Mouse (Mus musculus) spleen, postnatal 4 days (tissue): ENCODE results near the gene Prc1.

Experiments used
- DNase-seq, 2 experiments: peaks; one replicate each; pipeline ENCODE4 v3.0.0; 2022; ENCODE audit warnings: low spot score in 2 of 2

Gene Prc1

GRCm38 (mm10) chr7:80294062-80294763 lies at the start of gene Prc1:
Gene Prc1, plus strand, starts transcription at chr7:80294450.
- DNase-seq: peak; percentile 99 to 100

GRCm38 (mm10) chr7:80244851-80245250 lies 49.4 kb upstream of the Prc1 start:
- no peak for DNase-seq

GRCm38 (mm10) chr7:80246148-80246721 lies 48.0 kb upstream of the Prc1 start, which contains the start of gene Ttll13:
Gene Ttll13, plus strand, starts transcription at chr7:80246376.
- DNase-seq: peak; percentile 98

- no peak for DNase-seq
Observed at GRCm38 (mm10) chr7:80246859-80247258, 47.4 kb upstream of the Prc1 start.

GRCm38 (mm10) chr7:80252437-80252836 lies 41.8 kb upstream of the Prc1 start:
- no peak for DNase-seq

- DNase-seq: no peak
Observed at GRCm38 (mm10) chr7:80252886-80253285, 41.4 kb upstream of the Prc1 start.

GRCm38 (mm10) chr7:80255981-80256380 lies 38.3 kb upstream of the Prc1 start:
- no peak for DNase-seq

GRCm38 (mm10) chr7:80257706-80258105 lies 36.5 kb upstream of the Prc1 start:
- no peak for DNase-seq

GRCm38 (mm10) chr7:80260625-80261371 lies 33.5 kb upstream of the Prc1 start, which contains the start of gene Ngrn:
Gene Ngrn, plus strand, starts transcription at chr7:80261215.
- DNase-seq: peak; percentile 81 to 89

GRCm38 (mm10) chr7:80261372-80261990 lies 32.8 kb upstream of the Prc1 start:
- DNase-seq: no peak

GRCm38 (mm10) chr7:80264606-80265005 lies 29.6 kb upstream of the Prc1 start:
- DNase-seq: no peak

GRCm38 (mm10) chr7:80267764-80268163 lies 26.5 kb upstream of the Prc1 start:
- DNase-seq: no peak

GRCm38 (mm10) chr7:80268897-80269750 lies 25.1 kb upstream of the Prc1 start, which contains the start of gene Vps33b:
Gene Vps33b, plus strand, starts transcription at chr7:80269649.
- DNase-seq: peak; percentile 93 to 97

- no peak for DNase-seq
Observed at GRCm38 (mm10) chr7:80269751-80270255, 24.4 kb upstream of the Prc1 start.

- DNase-seq: no peak
Observed at GRCm38 (mm10) chr7:80273456-80273855, 20.8 kb upstream of the Prc1 start.

GRCm38 (mm10) chr7:80276374-80276773 lies 17.9 kb upstream of the Prc1 start:
- DNase-seq: no peak

- no peak for DNase-seq
Observed at GRCm38 (mm10) chr7:80280032-80280431, 14.2 kb upstream of the Prc1 start.

- DNase-seq: no peak
Observed at GRCm38 (mm10) chr7:80280998-80281397, 13.3 kb upstream of the Prc1 start.

- DNase-seq: no peak
Observed at GRCm38 (mm10) chr7:80281646-80282045, 12.6 kb upstream of the Prc1 start.

GRCm38 (mm10) chr7:80283226-80283918 lies 10.9 kb upstream of the Prc1 start:
- DNase-seq: no peak
